Mouse (Mus musculus) heart, postnatal 25 days (tissue): ENCODE data around the gene Ppp2r1b. TPM values are rescaled to one million over a fixed set of nuclear protein-coding genes. Genes with fewer than 3 reads are reported as not detected.

ENCODE experiments used
- DNase-seq: peaks from one replicate; pipeline ENCODE4 v3.0.0; 2022; ENCODE audit warnings: low spot score
- intact Hi-C: fragments of 180-260 bp; cut with DNase I; formaldehyde crosslinking; loops from one replicate; pipeline ENCODE4 v1.15.1; 2025
- total RNA-seq, 2 experiments: library from RNA; stranded (reverse); gene quantifications; 2 replicates each; pipeline ENCODE4 v1.2.3; 2021

Gene Ppp2r1b
- total RNA-seq, 2 experiments from 2014 or later: 10.2 to 10.5 TPM

- DNase-seq: peak; percentile 56
- intact Hi-C loops: no loop called here
These were observed 48.6 kb downstream of the Ppp2r1b start for GRCm38 (mm10) chr9:50893665-50894064.

- DNase-seq: no peak
- intact Hi-C loops: no loop called here
These were observed 55.2 kb downstream of the Ppp2r1b start for GRCm38 (mm10) chr9:50900026-50900920.

GRCm38 (mm10) chr9:50904196-50904847 is 59.2 kb downstream of the Ppp2r1b start:
- intact Hi-C loops: no loop called here
- no peak for DNase-seq

GRCm38 (mm10) chr9:50905321-50905720 is 60.2 kb downstream of the Ppp2r1b start:
- intact Hi-C loops: no loop called here
- DNase-seq: no peak

GRCm38 (mm10) chr9:50911861-50912515 is 66.9 kb downstream of the Ppp2r1b start:
- no peak for DNase-seq
- intact Hi-C loops: no loop called here

- no peak for DNase-seq
- intact Hi-C loops: no loop called here
These were observed 73.0 kb downstream of the Ppp2r1b start for GRCm38 (mm10) chr9:50918131-50918530.

- no peak for DNase-seq
- intact Hi-C loops: no loop called here
These were observed 74.5 kb downstream of the Ppp2r1b start for GRCm38 (mm10) chr9:50919554-50919953.

- DNase-seq: no peak
- intact Hi-C loops: no loop called here
These were observed 76.1 kb downstream of the Ppp2r1b start for GRCm38 (mm10) chr9:50920933-50921895.

- no peak for DNase-seq
- intact Hi-C loops: no loop called here
These were observed 77.5 kb downstream of the Ppp2r1b start for GRCm38 (mm10) chr9:50922363-50923153.

GRCm38 (mm10) chr9:50924454-50924853 is 79.4 kb downstream of the Ppp2r1b start:
- intact Hi-C loops: no loop called here
- no peak for DNase-seq

GRCm38 (mm10) chr9:50925801-50926200 is 80.7 kb downstream of the Ppp2r1b start:
- intact Hi-C loops: no loop called here
- DNase-seq: no peak

- DNase-seq: no peak
- intact Hi-C loops: no loop called here
These were observed 84.9 kb downstream of the Ppp2r1b start for GRCm38 (mm10) chr9:50929986-50930385.

- intact Hi-C loops: loop anchor here (5.0 kb wide), 1 partner anchor 45 kb away; no protein-coding TSS in a partner anchor
- no peak for DNase-seq
These were observed 96.8 kb downstream of the Ppp2r1b start for GRCm38 (mm10) chr9:50941804-50942401.

- no peak for DNase-seq
- intact Hi-C loops: loop anchor here (5.0 kb wide), 1 partner anchor 45 kb away; no protein-coding TSS in a partner anchor
These were observed 97.6 kb downstream of the Ppp2r1b start for GRCm38 (mm10) chr9:50942711-50943110.
